Mouse (Mus musculus): ENCODE results near the gene Aldh18a1.

DNA sequence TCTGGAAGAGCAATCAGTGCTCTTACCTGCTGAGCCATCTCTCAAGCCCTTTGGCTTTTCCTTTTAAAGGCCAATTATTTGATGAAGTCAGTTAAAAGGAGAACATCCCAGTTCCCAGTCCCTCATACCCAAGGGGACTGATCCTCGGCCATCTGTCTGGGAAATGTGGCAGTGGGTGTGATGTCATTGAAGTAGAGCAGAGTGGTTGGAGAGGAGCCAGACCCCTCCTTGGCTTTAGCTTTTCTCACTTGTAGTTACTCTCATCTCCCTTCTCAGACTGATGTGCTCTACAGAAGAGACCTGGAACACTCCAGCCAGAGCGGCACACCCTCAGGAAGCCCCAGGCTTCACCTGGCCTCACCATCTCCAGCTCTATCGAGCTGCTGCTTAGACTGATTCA is 20.6 kb downstream of the Aldh18a1 start:
- TF ChIP-seq POLR2A (IDR thresholded peaks at IDR 0.05; ENCODE audit: low read depth, low read length) (no peak), CTCF (IDR thresholded peaks at IDR 0.05; ENCODE audit: extremely low read depth, insufficient read length, insufficient replicate concordance, low read depth, low read length) (no peak)
